Mouse (Mus musculus) hindbrain, postnatal 0 days (tissue): ENCODE results near the gene Tfeb. TPM values are rescaled to one million over a fixed set of nuclear protein-coding genes. Genes with fewer than 3 reads are reported as not detected.
A peak's percentile ranks its signal among the peaks of the same experiment; 100 is the strongest.

Experiments
- ATAC-seq: fragments of 200-750 bp; cut with Nextera tagmentation; 2 replicates; pipeline ENCODE4 v1.8.0; 2017; ENCODE audit warnings: mild to moderate bottlenecking, moderate TSS enrichment, moderate library complexity
- DNase-seq: peaks from one replicate; pipeline ENCODE4 v3.0.0-alpha.2; 2015; ENCODE audit warnings: low spot score
- H3K27ac ChIP-seq: fragments of 300-500 bp; sonication (generic); 2 replicates; pipeline ENCODE4 v1.5.1; 2014; ENCODE audit warnings: mild to moderate bottlenecking
- H3K27me3 ChIP-seq: fragments of 300-500 bp; sonication (generic); 2 replicates; pipeline ENCODE4 v1.6.1; 2014; ENCODE audit warnings: low read length, mixed read lengths; ENCODE audit not compliant: insufficient read depth
- H3K36me3 ChIP-seq: fragments of 300-500 bp; sonication (generic); 2 replicates; pipeline ENCODE4 v1.6.1; 2014; ENCODE audit warnings: low read length, mixed read lengths; ENCODE audit not compliant: insufficient read depth
- H3K4me1 ChIP-seq: fragments of 300-500 bp; sonication (generic); 2 replicates; pipeline ENCODE4 v1.6.1; 2014; ENCODE audit warnings: antibody characterized with exemption, low read length, mixed read lengths; ENCODE audit not compliant: insufficient read depth
- H3K4me2 ChIP-seq: fragments of 300-500 bp; sonication (generic); 2 replicates; pipeline ENCODE4 v1.6.1; 2014; ENCODE audit warnings: low read depth, mild to moderate bottlenecking, low read length, moderate library complexity, mixed read lengths
- H3K4me3 ChIP-seq: fragments of 300-500 bp; sonication (generic); 2 replicates; pipeline ENCODE4 v1.5.1; 2014; ENCODE audit warnings: low read length
- H3K9ac ChIP-seq: fragments of 300-500 bp; sonication (generic); replicated peaks from 2 replicates; pipeline ENCODE4 v1.6.1; 2014; ENCODE audit warnings: mild to moderate bottlenecking, low read length, moderate library complexity, mixed read lengths
- H3K9me3 ChIP-seq: fragments of 300-500 bp; sonication (generic); 2 replicates; pipeline ENCODE4 v1.6.1; 2016; ENCODE audit warnings: low read length, mixed read lengths
- CTCF ChIP-seq: IDR thresholded peaks from 2 replicates; pipeline ENCODE4 v1.5.1; 2016; ENCODE audit warnings: antibody characterized with exemption, control low read depth, low read depth
- WGBS: fragments of 180-500 bp; shearing (Covaris S2); extraction: QIAGEN DNeasy Blood & Tissue Kit; methylation state at CpG from one replicate; pipeline ENCODE4 v1.1.7; 2014; 5-methylcytosine and 5-hydroxymethylcytosine counted together
- polyA plus RNA-seq: library from polyadenylated mRNA; unstranded; fragments of >200 nt; fragmentation: Nextera tagmentation; extraction: Ambion mirVana; gene quantifications from 2 replicates; pipeline ENCODE4 v1.2.1, GENCODE M21; 2015
- total RNA-seq: library from RNA; depleted of rRNA; stranded (reverse); fragments of >200 nt; gene quantifications from 2 replicates; pipeline ENCODE4 v1.2.3, GENCODE M21; 2014

Gene Tfeb
- total and polyA plus RNA-seq, 2 experiments from 2014 or later, result 6.6 to 13.2 TPM

GRCm38 (mm10) chr17:47806230-47806629 is 69.4 kb downstream of the Tfeb start:
- TF ChIP-seq CTCF, result no peak
- 39% methylated on average over 9 of the region's 9 CpGs for WGBS
- Histone ChIP-seq H3K9me3 (no peaks in the 10 kb centered on the region), H3K36me3 (no peaks in the 10 kb centered on the region), H3K27ac (no peak overlapping the region), H3K4me3 (no peak overlapping the region), H3K4me1 (0 out of 2 replicates have a peak, but pooled peaks cover 7% of the 10 kb centered on the region), H3K27me3 (no peaks in the 10 kb centered on the region), H3K4me2 (0 out of 2 replicates have a peak overlapping the region, but pooled peaks have one; percentile 18), H3K9ac (no peak overlapping the region)
- ATAC-seq (no peak), DNase-seq (peak; percentile 52)

- Histone ChIP-seq H3K27ac (no peak overlapping the region), H3K27me3 (no peaks in the 10 kb centered on the region), H3K9ac (no peak overlapping the region), H3K36me3 (no peaks in the 10 kb centered on the region), H3K4me2 (no peak overlapping the region), H3K4me1 (0 out of 2 replicates have a peak, but pooled peaks cover 8% of the 10 kb centered on the region), H3K9me3 (no peaks in the 10 kb centered on the region), H3K4me3 (no peak overlapping the region)
- TF ChIP-seq CTCF, result no peak
- DNase-seq (no peak), ATAC-seq (no peak)
- 69% methylated on average over 15 of the region's 15 CpGs for WGBS
These were observed 74.5 kb downstream of the Tfeb start for GRCm38 (mm10) chr17:47811265-47811800.

- no peak for TF ChIP-seq CTCF
These were observed 75.4 kb downstream of the Tfeb start for GRCm38 (mm10) chr17:47812200-47812599.

GRCm38 (mm10) chr17:47813616-47814015 is 76.8 kb downstream of the Tfeb start:
- no peaks in the 10 kb centered on the region for H3K36me3 ChIP-seq
- 68% methylated on average over 5 of the region's 5 CpGs for WGBS
- no peaks in the 10 kb centered on the region for H3K9me3 ChIP-seq
- H3K4me2 ChIP-seq, result no peak overlapping the region
- 0 out of 2 replicates have a peak, but pooled peaks cover 8% of the 10 kb centered on the region for H3K4me1 ChIP-seq
- H3K27ac ChIP-seq, result no peak overlapping the region
- ATAC-seq, result no peak
- H3K4me3 ChIP-seq, result no peak overlapping the region
- no peak overlapping the region for H3K9ac ChIP-seq
- TF ChIP-seq CTCF, result no peak
- H3K27me3 ChIP-seq, result no peaks in the 10 kb centered on the region
- no peak for DNase-seq

More at GRCm38 (mm10) chr17:47812200-47812599, 75.4 kb downstream of the Tfeb start:
- Histone ChIP-seq H3K9me3 (no peaks in the 10 kb centered on the region), H3K4me2 (no peak overlapping the region), H3K27ac (no peak overlapping the region), H3K27me3 (no peaks in the 10 kb centered on the region), H3K9ac (no peak overlapping the region), H3K4me3 (no peak overlapping the region), H3K4me1 (0 out of 2 replicates have a peak, but pooled peaks cover 8% of the 10 kb centered on the region), H3K36me3 (no peaks in the 10 kb centered on the region)
- DNase-seq (no peak), ATAC-seq (no peak)
- 91% methylated on average over 5 of the region's 6 CpGs for WGBS

- H3K9ac ChIP-seq, result no peak overlapping the region
- ATAC-seq, result no peak
- H3K27ac ChIP-seq, result no peak overlapping the region
These were observed 77.7 kb downstream of the Tfeb start for GRCm38 (mm10) chr17:47814496-47814895.

GRCm38 (mm10) chr17:47815446-47815845 is 78.6 kb downstream of the Tfeb start:
- DNase-seq, result no peak
- Histone ChIP-seq H3K27ac (no peak overlapping the region), H3K4me3 (no peak overlapping the region), H3K4me1 (0 out of 2 replicates have a peak, but pooled peaks cover 8% of the 10 kb centered on the region), H3K36me3 (no peaks in the 10 kb centered on the region), H3K27me3 (no peaks in the 10 kb centered on the region), H3K9me3 (no peaks in the 10 kb centered on the region), H3K9ac (no peak overlapping the region), H3K4me2 (no peak overlapping the region)
- no peak for ATAC-seq
- 67% methylated on average over 9 of the region's 10 CpGs for WGBS
- TF ChIP-seq CTCF, result no peak

More at GRCm38 (mm10) chr17:47814496-47814895, 77.7 kb downstream of the Tfeb start:
- H3K4me1 ChIP-seq, result 0 out of 2 replicates have a peak, but pooled peaks cover 8% of the 10 kb centered on the region
- no peak overlapping the region for H3K4me2 ChIP-seq
- no peak for TF ChIP-seq CTCF
- 25% methylated on average over 6 of the region's 6 CpGs for WGBS
- no peaks in the 10 kb centered on the region for H3K9me3 ChIP-seq
- no peak overlapping the region for H3K4me3 ChIP-seq
- DNase-seq, result peak; percentile 37
- H3K27me3 ChIP-seq, result no peaks in the 10 kb centered on the region
- no peaks in the 10 kb centered on the region for H3K36me3 ChIP-seq

- Histone ChIP-seq H3K4me2 (no peak overlapping the region), H3K4me1 (0 out of 2 replicates have a peak, but pooled peaks cover 8% of the 10 kb centered on the region), H3K27me3 (no peaks in the 10 kb centered on the region), H3K9me3 (no peaks in the 10 kb centered on the region), H3K36me3 (no peaks in the 10 kb centered on the region), H3K4me3 (no peak overlapping the region), H3K9ac (no peak overlapping the region), H3K27ac (no peak overlapping the region)
- DNase-seq, result no peak
- no peak for ATAC-seq
- no peak for TF ChIP-seq CTCF
- 81% methylated on average over 13 of the region's 13 CpGs for WGBS
These were observed 81.4 kb downstream of the Tfeb start for GRCm38 (mm10) chr17:47818038-47818725.
